Mouse (Mus musculus): Measurements from ENCODE around the gene Ppp3ca. TPM values are rescaled to one million over a fixed set of nuclear protein-coding genes. Genes with fewer than 3 reads are reported as not detected.
A peak's percentile ranks its signal among the peaks of the same experiment; 100 is the strongest.

The Ppp3ca gene
- 56.8 and 63.0 TPM in 2 replicates for polyA plus RNA-seq (2014; fragmentation: Nextera tagmentation; extraction: Ambion mirVana)

DNA sequence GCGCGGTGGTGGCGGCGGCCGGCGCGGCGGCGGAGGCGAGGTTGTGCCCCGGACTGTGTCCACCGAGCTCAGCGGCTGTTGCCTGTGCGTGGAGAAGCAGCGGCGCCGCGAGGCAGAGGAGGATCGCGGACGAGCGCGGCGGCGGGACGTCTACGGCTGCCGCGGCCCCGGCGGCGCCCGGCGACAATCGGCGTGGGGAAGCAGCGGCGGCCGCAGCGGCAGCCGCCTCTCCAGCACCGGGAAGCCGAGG is at the start of gene Ppp3ca:
TSS of gene Ppp3ca (plus strand) at position 15 of the 250 bp plus-strand sequence.
- Histone ChIP-seq H3K4me1 (ENCODE audit: control insufficient read depth, insufficient read depth, low read length) (0 out of 2 replicates have a peak, but pooled peaks cover 3% of the 10 kb centered on the region), H3K9me3 (ENCODE audit: control insufficient read depth, low read depth, low read length) (no peaks in the 10 kb centered on the region)
- no peak for ATAC-seq (ENCODE audit: insufficient number of reproducible peaks, insufficient read depth, low FRiP score, low read depth)

DNA sequence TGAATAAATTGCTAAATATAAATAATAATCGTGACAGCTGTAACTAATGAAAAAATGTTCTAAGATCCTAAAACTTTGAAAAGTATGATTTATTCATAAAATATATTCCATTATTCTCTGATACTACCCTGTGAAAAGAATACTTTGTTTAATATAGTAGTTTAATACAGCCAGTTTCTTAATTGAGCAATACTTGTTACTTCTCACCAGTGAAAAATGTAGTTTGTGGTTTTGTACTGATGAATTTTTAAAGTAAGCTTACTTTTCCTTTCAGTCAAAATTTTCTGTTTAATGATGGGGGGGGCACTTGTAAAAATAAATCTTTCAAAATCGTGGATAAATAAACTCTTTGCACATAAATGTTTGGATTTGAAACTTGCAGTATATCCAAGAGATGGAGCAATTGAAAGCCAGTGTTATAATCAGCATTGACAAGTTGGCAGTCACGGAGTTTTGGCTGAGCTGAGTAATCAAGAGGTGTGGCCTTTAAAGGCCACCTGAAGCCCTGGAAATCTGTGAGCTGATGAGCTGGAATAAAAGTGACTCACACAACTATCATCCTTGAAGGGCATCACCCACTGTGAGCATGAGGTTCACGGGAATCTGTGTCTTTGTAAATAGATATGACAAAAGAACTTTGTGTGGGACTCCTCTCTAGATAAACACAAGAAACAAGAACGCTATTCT is 29.2 kb upstream of the Ppp3ca start:
- Histone ChIP-seq H3K4me1 (ENCODE audit: control insufficient read depth, insufficient read depth, low read length) (no peaks in the 10 kb centered on the region), H3K36me3 (ENCODE audit: control insufficient read depth, insufficient read depth, low read length) (no peaks in the 10 kb centered on the region), H3K4me3 (ENCODE audit: low read depth, low read length) (no peak overlapping the region), H3K9ac (replicated peaks; ENCODE audit: low read depth, low read length) (no peak overlapping the region), H3K4me2 (replicated peaks; ENCODE audit: low read depth, low read length) (no peak overlapping the region), H3K27ac (ENCODE audit: low read length) (no peak overlapping the region), H3K27me3 (ENCODE audit: control insufficient read depth, insufficient read depth, low read length) (no peaks in the 10 kb centered on the region), H3K9me3 (ENCODE audit: control insufficient read depth, low read depth, low read length) (no peaks in the 10 kb centered on the region)
- 58% methylated on average over 5 of the region's 5 CpGs for WGBS
- no peak for ATAC-seq (ENCODE audit: insufficient number of reproducible peaks, insufficient read depth, low FRiP score, low read depth)

More for the DNA sequence above, at the start of gene Ppp3ca:
- Histone ChIP-seq H3K27me3 (ENCODE audit: control insufficient read depth, insufficient read depth, low read length) (no peaks in the 10 kb centered on the region), H3K4me2 (replicated peaks; ENCODE audit: low read depth, low read length) (peak within 1 kb of the TSS; percentile 71), H3K9ac (replicated peaks; ENCODE audit: low read depth, low read length) (peak within 1 kb of the TSS; percentile 69), H3K36me3 (ENCODE audit: control insufficient read depth, insufficient read depth, low read length) (no peaks in the 10 kb centered on the region), H3K27ac (ENCODE audit: low read length) (peak within 1 kb of the TSS; percentile 91), H3K4me3 (ENCODE audit: low read depth, low read length) (peak within 1 kb of the TSS; percentile 79)
- 0% methylated on average over 14 of the region's 43 CpGs for WGBS

DNA sequence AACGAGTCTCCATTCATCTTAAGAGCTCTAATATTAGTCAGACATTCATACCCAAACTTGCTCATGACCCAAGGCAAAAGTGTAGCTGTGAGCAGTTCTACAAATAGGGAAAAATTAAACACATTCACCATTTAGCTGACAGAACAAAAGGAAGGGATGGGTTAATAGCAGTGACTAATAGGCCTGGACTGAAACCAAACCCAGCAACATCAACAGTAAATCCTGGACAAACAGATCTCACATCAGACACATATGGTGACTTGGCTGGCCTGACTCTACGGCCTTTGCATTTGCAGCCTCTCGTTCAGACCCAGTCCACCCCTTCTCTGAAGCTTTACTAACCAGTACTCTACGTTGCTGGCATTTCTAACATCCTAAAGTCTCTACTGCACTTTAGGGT is 19.0 kb upstream of the Ppp3ca start:
- Histone ChIP-seq H3K27me3 (ENCODE audit: control insufficient read depth, insufficient read depth, low read length) (no peaks in the 10 kb centered on the region), H3K9ac (replicated peaks; ENCODE audit: low read depth, low read length) (no peak overlapping the region), H3K4me1 (ENCODE audit: control insufficient read depth, insufficient read depth, low read length) (no peaks in the 10 kb centered on the region), H3K27ac (ENCODE audit: low read length) (no peak overlapping the region), H3K9me3 (ENCODE audit: control insufficient read depth, low read depth, low read length) (no peaks in the 10 kb centered on the region), H3K36me3 (ENCODE audit: control insufficient read depth, insufficient read depth, low read length) (no peaks in the 10 kb centered on the region), H3K4me2 (replicated peaks; ENCODE audit: low read depth, low read length) (no peak overlapping the region), H3K4me3 (ENCODE audit: low read depth, low read length) (no peak overlapping the region)
- no peak for ATAC-seq (ENCODE audit: insufficient number of reproducible peaks, insufficient read depth, low FRiP score, low read depth)
- WGBS, result 49% methylated on average over 4 of the region's 4 CpGs

- Histone ChIP-seq H3K4me1 (ENCODE audit: control insufficient read depth, insufficient read depth, low read length) (no peaks in the 10 kb centered on the region), H3K27ac (ENCODE audit: low read length) (no peak overlapping the region), H3K4me3 (ENCODE audit: low read depth, low read length) (no peak overlapping the region), H3K36me3 (ENCODE audit: control insufficient read depth, insufficient read depth, low read length) (no peaks in the 10 kb centered on the region), H3K27me3 (ENCODE audit: control insufficient read depth, insufficient read depth, low read length) (no peaks in the 10 kb centered on the region), H3K9me3 (ENCODE audit: control insufficient read depth, low read depth, low read length) (no peaks in the 10 kb centered on the region), H3K9ac (replicated peaks; ENCODE audit: low read depth, low read length) (no peak overlapping the region), H3K4me2 (replicated peaks; ENCODE audit: low read depth, low read length) (no peak overlapping the region)
- WGBS, result 38% methylated on average over 6 of the region's 6 CpGs
- ATAC-seq (ENCODE audit: insufficient number of reproducible peaks, insufficient read depth, low FRiP score, low read depth), result no peak
These were observed 18.4 kb upstream of the Ppp3ca start for GRCm38 (mm10) chr3:136651496-136651895.

GRCm38 (mm10) chr3:136656460-136657035 is 13.4 kb upstream of the Ppp3ca start:
- Histone ChIP-seq H3K9me3 (ENCODE audit: control insufficient read depth, low read depth, low read length) (no peaks in the 10 kb centered on the region), H3K4me3 (ENCODE audit: low read depth, low read length) (no peak overlapping the region), H3K36me3 (ENCODE audit: control insufficient read depth, insufficient read depth, low read length) (no peaks in the 10 kb centered on the region), H3K9ac (replicated peaks; ENCODE audit: low read depth, low read length) (no peak overlapping the region), H3K4me1 (ENCODE audit: control insufficient read depth, insufficient read depth, low read length) (no peaks in the 10 kb centered on the region), H3K27ac (ENCODE audit: low read length) (no peak overlapping the region), H3K27me3 (ENCODE audit: control insufficient read depth, insufficient read depth, low read length) (no peaks in the 10 kb centered on the region), H3K4me2 (replicated peaks; ENCODE audit: low read depth, low read length) (no peak overlapping the region)
- ATAC-seq (ENCODE audit: insufficient number of reproducible peaks, insufficient read depth, low FRiP score, low read depth), result no peak
- WGBS, result 84% methylated on average over 3 of the region's 3 CpGs

- ATAC-seq (ENCODE audit: insufficient number of reproducible peaks, insufficient read depth, low FRiP score, low read depth), result no peak
- H3K9ac ChIP-seq (replicated peaks; ENCODE audit: low read depth, low read length), result no peak overlapping the region
- 81% methylated on average over 2 of the region's 2 CpGs for WGBS
- no peaks in the 10 kb centered on the region for H3K36me3 ChIP-seq (ENCODE audit: control insufficient read depth, insufficient read depth, low read length)
- H3K9me3 ChIP-seq (ENCODE audit: control insufficient read depth, low read depth, low read length), result no peaks in the 10 kb centered on the region
- H3K4me1 ChIP-seq (ENCODE audit: control insufficient read depth, insufficient read depth, low read length), result no peaks in the 10 kb centered on the region
- no peaks in the 10 kb centered on the region for H3K27me3 ChIP-seq (ENCODE audit: control insufficient read depth, insufficient read depth, low read length)
- H3K4me2 ChIP-seq (replicated peaks; ENCODE audit: low read depth, low read length), result no peak overlapping the region
- H3K27ac ChIP-seq (ENCODE audit: low read length), result no peak overlapping the region
- no peak overlapping the region for H3K4me3 ChIP-seq (ENCODE audit: low read depth, low read length)
These were observed 11.2 kb upstream of the Ppp3ca start for GRCm38 (mm10) chr3:136658681-136659080.

GRCm38 (mm10) chr3:136665119-136665518 is 4.8 kb upstream of the Ppp3ca start:
- Histone ChIP-seq H3K27ac (ENCODE audit: low read length) (no peak overlapping the region), H3K9me3 (ENCODE audit: control insufficient read depth, low read depth, low read length) (no peaks in the 10 kb centered on the region), H3K4me2 (replicated peaks; ENCODE audit: low read depth, low read length) (no peak overlapping the region), H3K4me3 (ENCODE audit: low read depth, low read length) (no peak overlapping the region), H3K27me3 (ENCODE audit: control insufficient read depth, insufficient read depth, low read length) (no peaks in the 10 kb centered on the region), H3K36me3 (ENCODE audit: control insufficient read depth, insufficient read depth, low read length) (no peaks in the 10 kb centered on the region), H3K9ac (replicated peaks; ENCODE audit: low read depth, low read length) (no peak overlapping the region), H3K4me1 (ENCODE audit: control insufficient read depth, insufficient read depth, low read length) (no peaks in the 10 kb centered on the region)
- ATAC-seq (ENCODE audit: insufficient number of reproducible peaks, insufficient read depth, low FRiP score, low read depth), result no peak
- WGBS, result 82% methylated on average over 1 of the region's 1 CpGs

DNA sequence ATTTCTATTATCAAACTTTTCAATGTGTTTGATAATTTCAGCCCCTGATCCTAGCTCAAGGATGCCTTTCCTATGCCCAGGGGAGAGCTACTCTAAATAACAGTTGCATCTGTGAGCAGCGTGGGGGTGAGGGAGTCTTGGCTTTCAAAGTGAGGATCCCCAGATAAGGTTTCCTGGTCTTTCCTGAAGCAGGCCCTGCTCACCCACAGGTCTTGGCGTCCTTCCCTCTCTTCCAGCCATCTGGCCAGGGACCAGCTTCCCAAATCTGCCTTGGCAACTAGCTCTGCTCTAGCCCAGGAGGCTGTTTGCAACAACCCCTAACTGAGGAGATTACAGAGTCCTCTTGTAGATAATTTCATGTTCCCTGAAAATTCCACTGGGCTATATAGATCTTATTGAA is 1.9 kb upstream of the Ppp3ca start:
- H3K9ac ChIP-seq (replicated peaks; ENCODE audit: low read depth, low read length), result no peak overlapping the region
- ATAC-seq (ENCODE audit: insufficient number of reproducible peaks, insufficient read depth, low FRiP score, low read depth), result no peak
- H3K4me2 ChIP-seq (replicated peaks; ENCODE audit: low read depth, low read length), result no peak overlapping the region
- H3K9me3 ChIP-seq (ENCODE audit: control insufficient read depth, low read depth, low read length), result no peaks in the 10 kb centered on the region
- no peaks in the 10 kb centered on the region for H3K4me1 ChIP-seq (ENCODE audit: control insufficient read depth, insufficient read depth, low read length)
- no peaks in the 10 kb centered on the region for H3K36me3 ChIP-seq (ENCODE audit: control insufficient read depth, insufficient read depth, low read length)
- 69% methylated on average over 2 of the region's 2 CpGs for WGBS
- H3K4me3 ChIP-seq (ENCODE audit: low read depth, low read length), result no peak overlapping the region
- no peaks in the 10 kb centered on the region for H3K27me3 ChIP-seq (ENCODE audit: control insufficient read depth, insufficient read depth, low read length)
- H3K27ac ChIP-seq (ENCODE audit: low read length), result no peak overlapping the region
